Mouse (Mus musculus) Patski (cell line): ENCODE data around the gene Unc5b. TPM values are rescaled to one million over a fixed set of nuclear protein-coding genes. Genes with fewer than 3 reads are reported as not detected.

ENCODE experiments used
- ATAC-seq: fragments of 100-300 bp; one replicate; pipeline ENCODE4 v1.8.0; 2021
- CTCF ChIA-PET: fragments of 350-600 bp; sonication (Branson Sonifier 250); formaldehyde crosslinking; loops from one replicate; lab custom pipeline; 2022; ENCODE audit warnings: inconsistent platforms; lab: Charles Lee
- POLR2A ChIA-PET: fragments of 350-600 bp; sonication (Branson Sonifier 250); formaldehyde crosslinking; loops from one replicate; lab custom pipeline; 2022; ENCODE audit warnings: antibody characterized with exemption, inconsistent platforms; lab: Charles Lee
- DNase-seq: peaks from one replicate; pipeline ENCODE4 v3.0.0-alpha.2; 2011; ENCODE audit warnings: low read depth, low spot score
- H3K27me3 ChIP-seq: fragments of 371-371 bp; one replicate; pipeline ENCODE4 v1.5.1; 2021
- CTCF ChIP-seq: fragments of 100-300 bp; IDR thresholded peaks from one replicate; pipeline ENCODE4 v1.5.1; 2021
- in situ Hi-C: fragments of 300-500 bp; cut with MboI; formaldehyde crosslinking; loops from 3 replicates; pipeline ENCODE4 v1.11.1; 2018; ENCODE audit warnings: low pct_unique_long_range_greater_than_20kb, mixed read lengths
- polyA plus RNA-seq: library from polyadenylated mRNA; unstranded; gene quantifications from one replicate; pipeline ENCODE4 v1.2.3, GENCODE M21; 2021

The Unc5b gene
- polyA plus RNA-seq, 1 experiment from 2014 or later = 44.8 TPM

- H3K27me3 ChIP-seq = no peaks in the 10 kb centered on the region
- in situ Hi-C loops = no loop called here
- TF ChIP-seq CTCF = no peak
- CTCF ChIA-PET = interaction anchor here (0.8 to 1.4 kb wide), 4 partner anchors 11 to 256 kb away, joined by 3 to 7 read pairs (median 5); no protein-coding TSS in a partner anchor
- no peak for ATAC-seq
- POLR2A ChIA-PET = no interaction called here
- DNase-seq = no peak
Measured at GRCm38 (mm10) chr10:60815855-60816254, 15.5 kb downstream of the Unc5b start.

DNA sequence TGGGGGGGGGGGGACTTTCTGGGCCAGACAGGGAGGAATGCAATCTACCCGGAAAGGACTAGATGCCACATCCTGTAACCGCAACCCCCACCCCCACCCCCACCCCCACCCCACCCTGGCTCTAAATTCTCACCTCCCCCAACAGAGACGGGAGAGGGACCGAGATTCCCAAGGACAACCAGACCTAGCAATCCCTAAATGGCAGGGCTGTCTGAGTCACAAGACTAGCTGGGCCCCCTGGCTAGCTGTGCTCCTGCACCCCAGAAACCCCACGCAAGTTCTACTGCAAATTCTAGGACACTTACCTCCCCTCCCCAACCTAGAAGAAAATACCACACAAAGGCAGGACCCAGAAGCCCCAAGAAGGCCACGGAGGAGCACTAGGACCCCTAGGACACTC is 16.3 kb downstream of the Unc5b start:
- no peak for ATAC-seq
- in situ Hi-C loops = no loop called here
- POLR2A ChIA-PET = interaction anchor here (0.6 kb wide), 3 partner anchors 13 to 294 kb away, joined by 3 to 6 read pairs (median 3); no protein-coding TSS in a partner anchor

GRCm38 (mm10) chr10:60814444-60815057 is 16.8 kb downstream of the Unc5b start:
- ChIA-PET POLR2A (interaction anchor here (0.6 to 2.4 kb wide), 7 partner anchors 9 to 32 kb away, joined by 3 to 8 read pairs (median 3); no protein-coding TSS in a partner anchor), CTCF (interaction anchor here (1.0 to 1.4 kb wide), 4 partner anchors 9 to 16 kb away, joined by 3 to 4 read pairs (median 4); no protein-coding TSS in a partner anchor)
- H3K27me3 ChIP-seq = no peaks in the 10 kb centered on the region
- TF ChIP-seq CTCF = no peak
- peak; percentile 52 for ATAC-seq
- in situ Hi-C loops = no loop called here
- DNase-seq = no peak

More for the DNA sequence above, 16.3 kb downstream of the Unc5b start:
- DNase-seq = no peak
- CTCF ChIA-PET = interaction anchor here (1.2 to 1.4 kb wide), 2 partner anchors 12 to 15 kb away, joined by 4 to 7 read pairs; no protein-coding TSS in a partner anchor
- no peaks in the 10 kb centered on the region for H3K27me3 ChIP-seq
- TF ChIP-seq CTCF = no peak

DNA sequence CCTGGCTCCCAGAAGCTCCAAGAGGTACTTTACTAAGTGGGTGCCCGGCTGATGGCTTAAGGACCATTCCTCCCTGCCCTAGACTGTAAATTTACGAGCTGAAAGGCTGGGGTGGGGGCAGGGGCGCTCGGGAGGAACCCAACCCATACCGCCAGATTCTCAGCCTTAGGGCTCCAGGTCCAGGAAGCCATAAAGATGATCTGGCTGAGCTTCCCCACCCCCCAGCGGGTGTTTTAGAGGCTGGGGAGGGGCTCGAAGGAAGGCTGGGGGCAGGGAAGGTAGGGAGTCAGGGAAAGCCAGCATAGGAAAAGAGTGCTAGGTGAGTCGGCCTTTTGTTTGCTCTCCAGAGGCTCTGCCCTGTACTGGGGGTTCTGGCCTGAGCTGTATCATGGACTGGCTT is 17.8 kb downstream of the Unc5b start:
- no peak for DNase-seq
- no peak for ATAC-seq
- ChIA-PET POLR2A (interaction anchor here (0.8 to 2.4 kb wide), 6 partner anchors 10 to 333 kb away, joined by 3 to 8 read pairs (median 4); no protein-coding TSS in a partner anchor), CTCF (interaction anchor here (1.0 to 1.8 kb wide), 6 partner anchors 8 to 50 kb away, joined by 3 to 6 read pairs (median 4); no protein-coding TSS in a partner anchor)
- no peaks in the 10 kb centered on the region for H3K27me3 ChIP-seq
- in situ Hi-C loops = no loop called here
- no peak for TF ChIP-seq CTCF

- POLR2A ChIA-PET = interaction anchor here (0.6 to 2.4 kb wide), 3 partner anchors 8 to 343 kb away, joined by 3 to 6 read pairs (median 4); no protein-coding TSS in a partner anchor
- no peak for ATAC-seq
- TF ChIP-seq CTCF = no peak
Measured at GRCm38 (mm10) chr10:60811792-60812525, 19.4 kb downstream of the Unc5b start.

GRCm38 (mm10) chr10:60808447-60808846 is 22.9 kb downstream of the Unc5b start:
- CTCF ChIA-PET = interaction anchor here (2.3 kb wide), 1 partner anchor 8 kb away, joined by 6 read pairs; no protein-coding TSS in a partner anchor
- no peaks in the 10 kb centered on the region for H3K27me3 ChIP-seq
- in situ Hi-C loops = no loop called here
- TF ChIP-seq CTCF = no peak
- POLR2A ChIA-PET = interaction anchor here (0.9 kb wide), 1 partner anchor 10 kb away, joined by 3 read pairs; no protein-coding TSS in a partner anchor
- no peak for ATAC-seq
- no peak for DNase-seq

More at GRCm38 (mm10) chr10:60811792-60812525, 19.4 kb downstream of the Unc5b start:
- H3K27me3 ChIP-seq = no peaks in the 10 kb centered on the region
- in situ Hi-C loops = no loop called here
- no peak for DNase-seq
- CTCF ChIA-PET = interaction anchor here (1.2 to 2.2 kb wide), 3 partner anchors 11 to 34 kb away, joined by 3 to 6 read pairs (median 6); no protein-coding TSS in a partner anchor

DNA sequence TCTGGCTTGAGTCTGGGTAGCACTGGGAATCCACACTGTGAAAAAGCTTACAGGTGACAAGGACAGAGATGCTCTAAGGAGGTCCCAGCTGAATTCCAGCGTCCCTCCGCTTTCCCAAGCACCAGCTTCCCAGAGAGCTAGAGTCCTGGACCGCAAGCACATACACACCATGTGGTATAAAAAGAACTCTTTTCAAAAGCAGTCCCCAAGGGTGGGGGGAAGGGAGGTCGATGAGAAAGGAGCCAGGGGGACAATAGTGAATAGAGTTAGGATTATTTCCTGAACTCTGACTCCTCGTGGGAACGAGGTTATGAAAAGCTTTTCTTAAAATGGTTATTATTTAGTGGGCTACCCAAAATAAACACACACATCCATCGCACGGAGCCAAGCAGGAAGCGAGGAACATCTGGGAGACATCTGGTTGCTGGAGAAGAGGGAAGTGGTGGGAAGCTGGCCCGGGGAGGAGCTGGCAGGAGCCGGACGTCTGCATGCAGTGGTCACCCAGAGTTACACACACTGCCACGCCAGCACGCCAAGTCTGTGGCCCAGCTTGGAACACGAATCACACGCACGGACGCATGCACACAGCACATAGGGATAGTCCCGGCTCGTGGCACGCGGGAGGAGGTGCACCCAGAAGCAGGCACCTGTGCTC is 23.7 kb downstream of the Unc5b start:
- H3K27me3 ChIP-seq = no peaks in the 10 kb centered on the region
- ATAC-seq = no peak

DNA sequence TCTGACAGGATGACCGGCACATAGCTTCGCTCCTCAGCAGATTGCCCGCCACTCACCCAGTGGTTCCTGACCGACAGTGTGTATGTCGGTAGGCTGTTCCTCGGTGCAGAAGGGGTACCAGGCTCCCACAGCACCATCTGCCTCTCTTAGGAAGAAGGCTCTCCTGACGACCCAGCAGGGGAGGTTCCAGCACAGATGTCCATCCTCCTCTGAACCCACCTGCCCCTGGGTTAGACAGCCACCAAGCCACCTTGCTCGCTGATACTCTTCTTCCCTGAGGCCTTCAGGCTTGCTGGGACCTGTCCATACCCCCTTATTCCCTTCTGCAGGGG is 25.2 kb downstream of the Unc5b start:
- ATAC-seq = no peak
- CTCF ChIA-PET = interaction anchor here (1.3 kb wide), 1 partner anchor 21 kb away, joined by 3 read pairs; no protein-coding TSS in a partner anchor
- H3K27me3 ChIP-seq = no peaks in the 10 kb centered on the region
- no peak for TF ChIP-seq CTCF
- POLR2A ChIA-PET = no interaction called here
- in situ Hi-C loops = no loop called here
- no peak for DNase-seq

More for the DNA sequence above, 23.7 kb downstream of the Unc5b start:
- CTCF ChIA-PET = no interaction called here
- POLR2A ChIA-PET = no interaction called here
- no peak for TF ChIP-seq CTCF
- in situ Hi-C loops = no loop called here
- no peak for DNase-seq

DNA sequence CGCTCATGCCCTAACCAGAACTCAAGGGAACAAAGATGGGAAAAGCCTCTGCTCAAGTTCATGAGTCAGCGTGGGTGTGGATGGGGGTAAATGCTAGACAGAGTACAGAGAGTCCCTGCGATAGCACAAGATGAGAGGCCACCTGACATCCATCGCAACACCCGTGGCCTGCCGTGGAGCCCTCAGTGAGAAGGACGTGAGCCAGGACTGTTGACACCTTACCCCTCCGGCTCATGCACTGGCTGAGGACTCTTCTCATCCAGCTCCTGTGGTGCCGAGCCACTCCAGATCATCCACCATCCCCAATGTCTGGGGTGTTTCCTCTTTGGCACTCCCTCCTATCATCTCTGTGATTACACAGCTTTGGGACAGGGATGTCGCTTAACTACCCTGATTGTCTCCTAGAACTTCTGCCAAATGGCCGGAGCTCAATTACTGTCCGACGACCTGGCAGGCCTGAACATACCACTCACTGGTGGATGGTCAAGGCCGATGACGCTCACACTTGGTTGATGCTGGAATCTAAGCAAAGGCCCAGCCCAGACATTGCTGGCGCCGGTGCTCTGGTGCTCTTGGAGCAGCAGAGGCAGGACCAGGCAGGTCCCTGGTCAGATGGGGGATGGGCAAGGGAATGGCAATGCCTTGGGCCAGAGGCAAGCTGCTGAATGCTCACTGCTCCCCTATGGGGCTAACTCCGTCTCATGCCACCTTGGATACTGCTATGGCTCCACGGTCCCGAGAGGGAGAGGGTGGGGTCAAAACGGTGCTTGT is 25.8 kb downstream of the Unc5b start:
- no peak for TF ChIP-seq CTCF
- H3K27me3 ChIP-seq = no peaks in the 10 kb centered on the region
- in situ Hi-C loops = no loop called here
- ATAC-seq = no peak
- DNase-seq = no peak
- ChIA-PET CTCF (interaction anchor here (0.7 to 1.8 kb wide), 3 partner anchors 8 to 21 kb away, joined by 3 to 4 read pairs (median 3); no protein-coding TSS in a partner anchor), POLR2A (interaction anchor here (0.6 to 2.3 kb wide), 4 partner anchors 9 to 39 kb away, joined by 3 to 6 read pairs (median 3); no protein-coding TSS in a partner anchor)
